Mouse (Mus musculus): ENCODE measurements around the gene Rgl1.
"Not testable (repeated sequence)": the region's sequence is repeated elsewhere in the genome, so short reads cannot be mapped to it uniquely, and the experiment has no call there.

Rgl1 gene

GRCm38 (mm10) chr1:152651495-152651874, 114.7 kb downstream of the Rgl1 start:
- DNase-seq, result no peak

DNA sequence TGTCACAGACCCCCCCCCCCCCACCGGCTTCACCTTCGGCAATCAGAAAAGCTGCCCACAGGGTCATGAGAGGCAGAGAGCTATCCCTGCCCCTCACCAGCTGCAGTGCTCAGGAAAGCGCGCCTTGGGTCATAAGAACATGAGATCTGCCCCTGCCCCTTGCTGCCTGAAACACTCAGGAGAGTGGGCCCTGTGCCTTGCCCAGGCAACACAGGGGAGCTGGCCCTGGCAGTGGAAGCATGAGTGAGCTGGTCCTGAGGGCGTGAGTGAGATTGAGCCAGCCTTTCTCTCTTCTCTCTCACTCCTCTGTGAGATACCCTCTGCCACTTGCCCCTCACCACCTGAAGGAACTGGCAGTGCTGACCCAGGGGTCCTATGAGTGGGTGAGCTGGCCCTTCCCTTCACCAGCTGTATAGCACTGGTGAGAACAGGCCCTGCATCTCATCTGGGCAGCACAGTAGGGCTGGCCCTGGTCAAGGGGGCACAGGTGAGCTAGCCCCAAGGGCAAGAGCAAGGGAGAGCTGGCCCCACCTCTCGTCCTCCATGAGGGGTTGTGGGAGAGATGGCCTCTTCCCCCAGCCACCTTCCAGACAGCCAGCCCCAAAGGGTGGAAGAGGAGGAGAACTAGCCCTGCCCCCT, 115.2 kb downstream of the Rgl1 start:
- no peak for DNase-seq

DNA sequence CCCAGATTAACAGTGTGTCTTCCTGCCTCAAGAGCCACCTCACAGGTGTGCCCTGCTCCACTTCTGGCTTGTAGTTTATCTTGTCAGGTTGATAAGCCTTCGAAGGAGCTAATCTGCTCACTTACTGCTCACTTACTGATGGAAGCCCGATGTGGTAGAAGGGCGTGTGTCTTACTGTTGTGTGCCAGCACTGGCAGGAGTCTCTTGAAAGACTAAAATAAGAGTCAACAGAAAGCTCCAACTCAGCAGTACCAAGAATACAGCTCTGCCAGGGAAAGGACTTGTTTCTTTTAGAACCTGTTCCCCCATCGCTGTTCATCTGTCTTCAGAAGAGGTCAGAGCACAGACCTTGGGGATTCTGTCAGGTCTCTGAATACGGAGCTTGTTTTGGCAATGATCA, 118.1 kb downstream of the Rgl1 start:
- no peak for DNase-seq

GRCm38 (mm10) chr1:152642207-152642606, 123.9 kb downstream of the Rgl1 start:
- not testable (repeated sequence) for DNase-seq

DNA sequence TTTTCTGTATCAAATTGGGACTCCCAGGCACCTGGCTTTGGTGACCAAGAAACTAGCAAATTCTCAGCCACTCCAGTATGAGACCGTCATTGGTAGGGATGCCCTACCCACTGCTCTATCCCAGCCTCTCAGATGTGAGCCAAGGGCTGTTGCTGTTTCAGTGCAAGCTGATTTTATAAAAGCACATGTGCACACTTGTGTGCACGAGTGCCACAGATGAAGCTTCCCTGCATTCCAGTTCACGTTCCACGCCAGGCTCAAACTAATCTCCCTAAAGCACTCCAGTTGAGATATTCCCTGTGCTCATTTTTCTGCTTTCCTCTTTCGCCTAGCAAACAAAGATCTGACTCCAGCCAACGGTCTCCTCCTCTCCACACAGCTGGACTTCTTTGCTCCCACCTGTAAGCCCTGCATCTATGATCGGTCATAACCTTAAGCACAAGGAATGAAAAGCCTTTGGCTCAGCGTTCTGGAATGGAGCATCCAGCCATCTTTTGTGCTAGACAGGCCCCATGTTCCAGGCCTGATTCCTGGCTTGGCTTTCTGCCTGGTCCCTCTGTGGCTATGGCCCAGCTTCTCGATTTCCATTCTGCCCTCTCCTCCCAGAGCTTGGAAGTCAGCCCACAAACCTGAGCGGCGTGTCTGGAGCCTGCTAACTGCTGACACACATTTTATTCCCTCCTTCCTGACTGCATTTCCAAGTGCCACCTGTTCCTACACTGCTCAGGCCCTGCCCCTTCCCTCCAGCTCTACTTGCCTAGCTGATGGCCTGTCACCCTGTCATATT, 125.8 kb downstream of the Rgl1 start:
- peak; percentile 47 to 64 for DNase-seq

- DNase-seq, result no peak
These were observed 126.8 kb downstream of the Rgl1 start for GRCm38 (mm10) chr1:152639344-152639743.

DNA sequence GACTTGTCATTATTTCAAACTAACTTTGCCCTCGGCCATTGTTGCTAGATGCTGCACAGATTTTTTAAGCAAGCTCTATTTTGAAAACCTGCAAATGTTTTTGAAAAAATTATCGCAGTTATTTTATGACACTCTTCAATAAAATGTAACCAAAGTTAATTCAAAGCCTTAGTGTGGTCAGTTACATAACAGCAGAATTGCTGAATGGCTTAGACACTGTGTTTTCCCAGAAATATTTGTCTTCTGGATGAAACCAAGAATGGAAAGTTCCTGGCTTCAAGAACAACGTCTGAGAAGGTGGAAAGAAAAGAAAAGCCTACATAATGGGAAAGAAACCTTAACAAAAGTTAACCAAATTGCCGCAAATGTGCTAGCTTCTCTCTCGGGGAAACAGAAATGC, 131.5 kb downstream of the Rgl1 start:
- DNase-seq, result no peak

DNA sequence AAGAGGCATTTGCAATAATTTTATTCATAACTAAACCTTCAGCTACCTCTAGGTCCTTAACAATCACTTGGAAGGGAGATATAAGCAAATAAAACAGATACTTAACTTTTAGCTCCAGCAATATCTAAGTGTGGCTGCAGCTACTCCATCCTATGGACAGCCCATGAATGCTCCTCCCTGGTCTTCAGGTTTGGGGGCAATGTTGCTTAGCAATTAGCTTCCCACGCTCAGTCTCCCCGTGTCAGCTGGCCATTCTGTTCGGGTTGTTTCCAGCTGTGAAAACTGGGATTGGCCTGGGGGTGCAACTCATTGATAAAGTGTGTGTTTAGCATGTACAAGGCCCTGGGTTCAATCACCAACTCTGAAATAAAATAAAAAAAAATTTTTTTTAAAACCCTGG, 136.4 kb downstream of the Rgl1 start:
- no peak for DNase-seq

DNA sequence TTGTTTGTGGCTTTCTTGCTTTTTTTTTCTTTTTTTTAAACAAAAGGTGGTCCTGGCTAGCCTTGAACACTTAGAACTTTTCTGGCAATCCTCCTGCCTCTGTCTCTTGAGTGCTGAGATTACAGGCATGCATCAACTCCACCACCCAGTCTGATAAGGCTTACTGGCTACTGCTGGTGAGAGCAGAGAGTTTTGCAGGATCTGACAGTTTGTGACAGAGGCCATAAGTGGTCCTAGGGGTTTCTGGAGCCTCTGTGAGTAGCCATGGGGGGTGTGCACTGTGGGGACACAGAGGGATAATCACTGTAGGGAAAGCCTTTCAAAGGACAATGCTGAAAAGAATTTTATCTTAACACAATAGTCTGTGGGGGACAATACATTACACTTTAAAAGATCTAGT, 140.5 kb downstream of the Rgl1 start:
- DNase-seq, result no peak

- peak; percentile 84 to 85 for DNase-seq
These were observed 141.3 kb downstream of the Rgl1 start for GRCm38 (mm10) chr1:152624644-152625454.

GRCm38 (mm10) chr1:152623375-152624270, 142.5 kb downstream of the Rgl1 start:
- peak; percentile 42 to 46 for DNase-seq

GRCm38 (mm10) chr1:152622765-152623211, 143.4 kb downstream of the Rgl1 start:
- peak in 1 of 2 experiments; percentile 46 for DNase-seq

- no peak for DNase-seq
These were observed 144.5 kb downstream of the Rgl1 start for GRCm38 (mm10) chr1:152621624-152622023.

GRCm38 (mm10) chr1:152619396-152619795, 146.8 kb downstream of the Rgl1 start:
- no peak for DNase-seq

GRCm38 (mm10) chr1:152618896-152619295, 147.3 kb downstream of the Rgl1 start:
- DNase-seq, result no peak

DNA sequence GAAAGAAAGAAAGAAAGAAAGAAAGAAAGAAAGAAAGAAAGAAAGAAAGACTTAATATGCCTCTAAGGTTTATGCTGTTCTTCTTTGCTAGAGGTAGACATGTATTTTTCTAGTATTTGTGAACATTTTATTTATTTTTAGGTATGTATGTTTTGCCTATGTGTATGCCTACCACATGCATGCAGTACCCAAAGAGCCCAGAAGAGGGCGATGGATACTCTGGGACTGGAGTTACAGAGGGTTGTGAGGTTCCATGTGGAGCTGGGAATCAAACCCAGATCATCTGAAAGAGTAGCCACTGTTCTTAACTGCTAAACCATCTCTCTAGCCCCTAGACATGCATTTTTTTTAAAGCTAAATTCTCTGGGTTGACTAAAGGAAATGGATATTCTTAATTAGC, 147.8 kb downstream of the Rgl1 start:
- DNase-seq, result no peak

DNA sequence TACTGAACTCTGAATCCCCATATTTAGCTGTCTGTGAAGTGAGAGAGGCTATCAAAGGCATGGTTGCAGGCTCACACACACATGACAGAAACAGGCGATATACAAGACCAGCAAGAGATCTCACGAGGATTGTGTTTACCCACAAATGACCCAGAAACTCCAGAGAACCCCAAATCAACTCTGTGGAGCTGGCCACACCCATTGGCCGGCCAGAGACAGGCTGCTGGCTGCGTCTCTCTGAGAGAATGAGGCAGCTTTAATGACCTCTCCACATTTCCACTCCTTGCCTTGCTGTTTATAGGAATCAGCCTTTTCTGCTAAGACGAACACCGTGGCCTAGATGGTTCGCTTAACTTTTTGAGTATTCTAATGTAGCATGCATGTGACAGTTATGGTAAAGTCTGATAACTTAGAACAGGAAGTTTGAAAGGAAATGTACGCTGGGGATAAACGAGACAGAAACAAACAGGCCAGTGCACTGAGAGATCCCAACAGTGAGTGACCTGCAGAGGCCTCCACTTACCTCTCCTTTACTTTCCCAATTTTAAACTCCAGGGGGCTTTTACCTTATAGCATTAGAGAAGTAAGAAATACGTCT, 148.3 kb downstream of the Rgl1 start:
- no peak for DNase-seq

DNA sequence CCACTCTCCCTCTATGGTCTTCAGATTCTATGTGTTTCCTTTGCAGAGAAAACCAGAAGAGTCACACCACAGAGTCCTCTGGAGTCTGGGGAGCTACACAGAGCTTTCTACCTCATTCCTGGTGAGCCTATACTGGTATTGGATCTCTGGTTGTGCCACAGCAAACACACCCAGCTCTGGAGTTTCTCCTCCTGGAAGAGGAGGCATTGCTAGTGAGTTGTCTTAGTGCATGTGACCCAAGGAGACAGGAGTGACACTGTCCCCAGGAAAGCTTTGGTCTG, 149.4 kb downstream of the Rgl1 start:
- DNase-seq, result no peak

GRCm38 (mm10) chr1:152615987-152616776, 150.0 kb downstream of the Rgl1 start:
- DNase-seq, result no peak

DNA sequence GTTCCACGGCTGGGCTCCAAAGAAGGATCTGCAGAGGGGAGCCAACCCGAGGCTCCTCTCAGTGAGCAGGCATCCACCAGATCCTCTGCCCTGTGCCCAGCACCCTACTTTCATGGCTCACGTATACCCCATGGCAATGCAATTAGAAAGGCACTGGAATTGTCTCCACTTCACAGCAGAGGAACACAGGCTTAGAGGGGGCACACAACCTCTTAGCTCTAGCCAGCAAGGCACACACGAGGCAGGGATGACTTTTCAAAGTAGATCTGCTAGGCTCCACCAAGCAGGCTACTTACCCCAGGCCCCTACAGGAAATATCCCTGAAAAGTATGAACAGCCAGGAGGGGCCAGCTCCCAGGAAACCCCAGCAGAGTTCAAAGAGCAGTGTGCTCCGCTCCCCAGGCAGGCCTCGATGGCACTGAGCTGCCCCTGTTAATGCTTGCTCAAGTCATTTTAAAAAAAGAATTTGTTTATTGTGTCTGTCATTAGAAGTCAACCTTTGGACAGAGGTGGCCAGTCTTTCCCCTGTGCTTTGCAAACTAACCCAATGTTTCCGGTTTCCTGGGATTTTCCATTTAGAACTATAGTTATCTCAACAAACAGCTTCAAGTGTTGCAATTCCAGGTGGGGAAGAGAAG, 151.3 kb downstream of the Rgl1 start:
- no peak for DNase-seq
